Mouse (Mus musculus) left cerebral cortex, postnatal 10 days (tissue): ENCODE measurements around the gene Pcbp2. TPM values are rescaled to one million over a fixed set of nuclear protein-coding genes. Genes with fewer than 3 reads are reported as not detected.

Experiments
- DNase-seq, 2 experiments: peaks; one replicate each; pipeline ENCODE4 v3.0.0; 2021 to 2022; ENCODE audit warnings: low spot score in 2 of 2, mixed read lengths in 1 of 2; ENCODE audit errors: extremely low spot score in 1 of 2
- intact Hi-C: fragments of 180-260 bp; cut with DNase I; formaldehyde crosslinking; loops from one replicate; pipeline ENCODE4 v1.15.1; 2025
- total RNA-seq, 2 experiments: library from RNA; stranded (reverse); gene quantifications; 2 replicates each; pipeline ENCODE4 v1.2.3; 2021

The Pcbp2 gene
- 100 to 1,000 TPM; 457 to 465 TPM for total RNA-seq

- intact Hi-C loops = loop anchor here (5.0 kb wide), 1 partner anchor 37 kb away; no protein-coding TSS in a partner anchor
- peak; percentile 94 to 99 for DNase-seq
Measured at GRCm38 (mm10) chr15:102470183-102470604, at the start of gene Pcbp2. Gene Pcbp2 (plus strand): TSS chr15:102470539.

GRCm38 (mm10) chr15:102420986-102421385, 49.4 kb upstream of the Pcbp2 start:
- intact Hi-C loops = loop anchor here (2.0 kb wide), 1 partner anchor 40 kb away; no protein-coding TSS in a partner anchor

GRCm38 (mm10) chr15:102421437-102421836, 48.9 kb upstream of the Pcbp2 start:
- peak in 1 of 2 experiments; percentile 27 for DNase-seq
- intact Hi-C loops = loop anchor here (2.0 kb wide), 1 partner anchor 41 kb away; no protein-coding TSS in a partner anchor

More at GRCm38 (mm10) chr15:102420986-102421385, 49.4 kb upstream of the Pcbp2 start:
- no peak for DNase-seq

- DNase-seq = no peak
- intact Hi-C loops = no loop called here
Measured at GRCm38 (mm10) chr15:102423602-102424240, 46.6 kb upstream of the Pcbp2 start.

GRCm38 (mm10) chr15:102424657-102425056, 45.7 kb upstream of the Pcbp2 start:
- no peak for DNase-seq
- intact Hi-C loops = no loop called here

GRCm38 (mm10) chr15:102426963-102427362, 43.4 kb upstream of the Pcbp2 start:
- DNase-seq = no peak
- intact Hi-C loops = no loop called here

- intact Hi-C loops = no loop called here
- DNase-seq = no peak
Measured at GRCm38 (mm10) chr15:102432046-102432445, 38.3 kb upstream of the Pcbp2 start.

- intact Hi-C loops = no loop called here
- DNase-seq = no peak
Measured at GRCm38 (mm10) chr15:102433173-102433572, 37.2 kb upstream of the Pcbp2 start.

- DNase-seq = peak; percentile 67 to 77
- intact Hi-C loops = loop anchor here (5.0 kb wide), 1 partner anchor 60 kb away; no protein-coding TSS in a partner anchor
Measured at GRCm38 (mm10) chr15:102442490-102442889, 27.8 kb upstream of the Pcbp2 start.

GRCm38 (mm10) chr15:102445146-102445545, 25.2 kb upstream of the Pcbp2 start, which contains the start of gene Amhr2:
Gene Amhr2 (plus strand): TSS chr15:102445367.
- intact Hi-C loops = no loop called here
- DNase-seq = no peak

GRCm38 (mm10) chr15:102446448-102446847, 23.9 kb upstream of the Pcbp2 start:
- no peak for DNase-seq
- intact Hi-C loops = no loop called here

GRCm38 (mm10) chr15:102449366-102449765, 21.0 kb upstream of the Pcbp2 start:
- DNase-seq = no peak
- intact Hi-C loops = no loop called here

GRCm38 (mm10) chr15:102450928-102451327, 19.4 kb upstream of the Pcbp2 start:
- no peak for DNase-seq
- intact Hi-C loops = no loop called here

- intact Hi-C loops = no loop called here
- DNase-seq = no peak
Measured at GRCm38 (mm10) chr15:102451666-102452430, 18.5 kb upstream of the Pcbp2 start.

GRCm38 (mm10) chr15:102455993-102456392, 14.3 kb upstream of the Pcbp2 start:
- intact Hi-C loops = no loop called here
- no peak for DNase-seq

GRCm38 (mm10) chr15:102458050-102458736, 12.1 kb upstream of the Pcbp2 start:
- intact Hi-C loops = no loop called here

GRCm38 (mm10) chr15:102458904-102459317, 11.4 kb upstream of the Pcbp2 start, which contains the start of gene Prr13:
Gene Prr13 (plus strand): TSS chr15:102459028.
- DNase-seq = peak; percentile 89 to 91
- intact Hi-C loops = no loop called here

More at GRCm38 (mm10) chr15:102458050-102458736, 12.1 kb upstream of the Pcbp2 start:
- DNase-seq = no peak

- DNase-seq = no peak
- intact Hi-C loops = no loop called here
Measured at GRCm38 (mm10) chr15:102459381-102459780, 11.0 kb upstream of the Pcbp2 start.

GRCm38 (mm10) chr15:102459847-102460246, 10.5 kb upstream of the Pcbp2 start:
- intact Hi-C loops = no loop called here
- no peak for DNase-seq
